Mouse (Mus musculus) CH12.LX (cell line): ENCODE results near the gene Smtnl2. TPM values are rescaled to one million over a fixed set of nuclear protein-coding genes. Genes with fewer than 3 reads are reported as not detected.
A peak's percentile ranks its signal among the peaks of the same experiment; 100 is the strongest.

Experiments used
- DNase-seq: peaks from one replicate; pipeline ENCODE4 v3.0.0-alpha.2; 2013; ENCODE audit errors: extremely low read depth
- H3K27ac ChIP-seq: 2 replicates; pipeline ENCODE4 v1.5.1; 2012; ENCODE audit warnings: low read depth, mild to moderate bottlenecking, control low read depth, moderate library complexity; ENCODE audit not compliant: insufficient read depth
- H3K27me3 ChIP-seq: replicated peaks from 2 replicates; pipeline ENCODE3; 2012; ENCODE audit warnings: inconsistent platforms
- H3K36me3 ChIP-seq, 2 experiments: replicated peaks in 1 of 2; 2 replicates each; pipeline versions ENCODE3 to v1.6.1; 2012; ENCODE audit warnings: inconsistent platforms in 1 of 2, low read length in 1 of 2, mild to moderate bottlenecking in 1 of 2, mixed read lengths in 1 of 2, moderate library complexity in 1 of 2; ENCODE audit not compliant: control insufficient read depth in 1 of 2, insufficient read depth in 1 of 2
- H3K4me1 ChIP-seq, 2 experiments: 2 replicates each; pipeline ENCODE4 v1.6.1; 2012; ENCODE audit warnings: inconsistent platforms in 1 of 2, moderate library complexity in 1 of 2; ENCODE audit not compliant: insufficient read depth in 2 of 2, control insufficient read depth in 1 of 2
- H3K4me2 ChIP-seq: 2 replicates; pipeline ENCODE4 v1.6.1; 2012; ENCODE audit warnings: low read depth, mild to moderate bottlenecking, control low read depth; ENCODE audit not compliant: poor library complexity, insufficient read depth, severe bottlenecking
- H3K4me3 ChIP-seq, 3 experiments: fragments of 150-350 bp in 1 of 3; sonication (generic) in 1 of 3; replicated peaks in 1 of 3; 2 replicates each; pipeline versions ENCODE3 to v1.5.1; 2011 to 2012; ENCODE audit warnings: low read depth in 2 of 3, low read length in 2 of 3, mild to moderate bottlenecking in 2 of 3, moderate library complexity in 2 of 3, control low read depth in 1 of 3, improper control_type of control experiment in 1 of 3, inconsistent platforms in 1 of 3, mixed read lengths in 1 of 3; ENCODE audit not compliant: poor library complexity in 1 of 3
- H3K79me2 ChIP-seq: replicated peaks from 2 replicates; pipeline ENCODE4 v1.6.1; 2012; ENCODE audit warnings: mild to moderate bottlenecking, moderate library complexity; ENCODE audit not compliant: control insufficient read depth, poor library complexity, insufficient read depth, severe bottlenecking; ENCODE audit errors: extremely low read depth
- H3K9ac ChIP-seq: 2 replicates; pipeline ENCODE4 v1.6.1; 2012; ENCODE audit warnings: low read depth, mild to moderate bottlenecking, control low read depth, moderate library complexity; ENCODE audit not compliant: insufficient read depth
- H3K9me3 ChIP-seq: replicated peaks from 2 replicates; pipeline ENCODE3; 2012; ENCODE audit warnings: low read length, inconsistent platforms, mixed read lengths
- CHD2 ChIP-seq: IDR thresholded peaks from 2 replicates; pipeline ENCODE4 v1.6.1; 2011; ENCODE audit warnings: low read length, improper control_type of control experiment
- CTCF ChIP-seq, 2 experiments: IDR thresholded peaks in 1 of 2; conservative IDR thresholded peaks in 1 of 2; 2 replicates each; pipeline ENCODE4 v1.5.1; 2011 to 2012; ENCODE audit warnings: low read depth in 2 of 2, low read length in 2 of 2, improper control_type of control experiment in 1 of 2, inconsistent platforms in 1 of 2, mild to moderate bottlenecking in 1 of 2, moderate library complexity in 1 of 2
- E2F4 ChIP-seq: IDR thresholded peaks from 2 replicates; pipeline ENCODE4 v1.6.1; 2011; ENCODE audit warnings: low read depth, low read length, improper control_type of control experiment; ENCODE audit not compliant: insufficient replicate concordance
- ETS1 ChIP-seq: conservative IDR thresholded peaks from 2 replicates; pipeline ENCODE4 v1.6.1; 2012; ENCODE audit warnings: low read depth, mild to moderate bottlenecking, inconsistent platforms, low read length, improper control_type of control experiment, moderate library complexity
- JUND ChIP-seq: conservative IDR thresholded peaks from 2 replicates; pipeline ENCODE4 v1.6.1; 2011; ENCODE audit warnings: low read depth, low read length, improper control_type of control experiment
- KAT2A ChIP-seq: IDR thresholded peaks from 2 replicates; pipeline ENCODE4 v1.6.1; 2012; ENCODE audit warnings: low read length, improper control_type of control experiment, inconsistent platforms; ENCODE audit not compliant: insufficient replicate concordance
- MAFK ChIP-seq: IDR thresholded peaks from 2 replicates; pipeline ENCODE4 v1.6.1; 2011; ENCODE audit warnings: low read length, improper control_type of control experiment; ENCODE audit not compliant: insufficient replicate concordance
- MEF2A ChIP-seq: IDR thresholded peaks from 2 replicates; pipeline ENCODE4 v1.6.1; 2014; ENCODE audit warnings: low read depth, mild to moderate bottlenecking, inconsistent platforms, low read length, improper control_type of control experiment, borderline replicate concordance
- MYC ChIP-seq: IDR thresholded peaks from 2 replicates; pipeline ENCODE4 v1.6.1; 2011; ENCODE audit warnings: low read depth, mild to moderate bottlenecking, improper control_type of control experiment, low read length
- NELFE ChIP-seq: IDR thresholded peaks from 2 replicates; pipeline ENCODE4 v1.6.1; 2011; ENCODE audit warnings: low read depth, low read length, improper control_type of control experiment
- RAD21 ChIP-seq: IDR thresholded peaks from 2 replicates; pipeline ENCODE4 v1.6.1; 2011; ENCODE audit warnings: low read depth, mild to moderate bottlenecking, low read length, improper control_type of control experiment, moderate library complexity
- SIN3A ChIP-seq: IDR thresholded peaks from 2 replicates; pipeline ENCODE4 v1.6.1; 2012; ENCODE audit warnings: low read length, improper control_type of control experiment, inconsistent platforms
- SMC3 ChIP-seq: IDR thresholded peaks from 2 replicates; pipeline ENCODE4 v1.6.1; 2011; ENCODE audit warnings: low read depth, low read length, improper control_type of control experiment
- USF2 ChIP-seq: conservative IDR thresholded peaks from 2 replicates; pipeline ENCODE4 v1.6.1; 2011; ENCODE audit warnings: low read depth, low read length, improper control_type of control experiment
- ZMIZ1 ChIP-seq: IDR thresholded peaks from 2 replicates; pipeline ENCODE4 v1.6.1; 2012; ENCODE audit warnings: low read depth, mild to moderate bottlenecking, inconsistent platforms, low read length, improper control_type of control experiment
- ZNF384 ChIP-seq: IDR thresholded peaks from 2 replicates; pipeline ENCODE4 v1.6.1; 2012; ENCODE audit warnings: low read depth, low read length, improper control_type of control experiment, inconsistent platforms
- dilution Hi-C: fragments of 300-500 bp; cut with MboI; formaldehyde crosslinking; loops from 2 replicates; pipeline ENCODE4 v1.14.3; 2020; ENCODE audit warnings: low sequenced_read_pairs; ENCODE audit not compliant: extremely low pct_unique_long_range_greater_than_20kb, extremely low pct_ligation_motif_present
- in situ Hi-C: fragments of 300-500 bp; cut with MboI; formaldehyde crosslinking; loops from 3 replicates; pipeline ENCODE4 v1.14.3; 2019; ENCODE audit warnings: low sequenced_read_pairs, low pct_ligation_motif_present, low pct_unique_long_range_greater_than_20kb, mixed read lengths
- polyA plus RNA-seq: library from polyadenylated mRNA; unstranded; fragments of >175 nt; gene quantifications from 2 replicates; pipeline ENCODE4 v1.2.1, GENCODE M21; 2012; ENCODE audit warnings: low read depth; ENCODE audit not compliant: insufficient read length
- total RNA-seq, 2 experiments: library from RNA; depleted of rRNA; stranded (reverse); fragments of 300-350 nt in 1 of 2; fragments of >200 nt in 1 of 2; gene quantifications; 2 replicates each; pipeline ENCODE4 v1.2.3; 2012 to 2014

The Smtnl2 gene
- total and polyA plus RNA-seq, 3 experiments = 0.47 TPM; not detected in 1

- H3K4me1 ChIP-seq = peaks cover 1 to 4% of the 10 kb centered on the region in 2 experiments; a peak in 2 of 4 replicates
- TF ChIP-seq CTCF (conservative IDR thresholded peaks at IDR 0.05 in 1 of 2, IDR thresholded peaks at IDR 0.05 in 1 of 2; ENCODE audit: low read depth in 2 of 2, low read length in 2 of 2) = peak; percentile 86 to 94
- peak; percentile 97 for TF ChIP-seq SMC3
- TF ChIP-seq RAD21 = peak; percentile 77
- peak; percentile 5; the same call in 1 of the 2 replicates for TF ChIP-seq NELFE
- no peak for TF ChIP-seq KAT2A
- no peak for TF ChIP-seq ETS1
- TF ChIP-seq, all 38 proteins: peak for 4
- dilution Hi-C loops = no loop called here
- H3K9me3 ChIP-seq = no peaks in the 10 kb centered on the region
- H3K4me2 ChIP-seq = peak overlapping the region; percentile 65
- DNase-seq = peak; percentile 71
- H3K79me2 ChIP-seq = no peaks in the 10 kb centered on the region
- no peaks in the 10 kb centered on the region for H3K36me3 ChIP-seq
- no peak overlapping the region for H3K4me3 ChIP-seq
- in situ Hi-C loops = loop anchor here (5.0 kb wide), 1 partner anchor 187 kb away; no protein-coding TSS in a partner anchor
- H3K9ac ChIP-seq = no peak overlapping the region
- peaks cover 41% of the 10 kb centered on the region for H3K27me3 ChIP-seq
- H3K27ac ChIP-seq = no peak overlapping the region
These were observed 56.4 kb downstream of the Smtnl2 start for GRCm38 (mm10) chr11:72354971-72355728.

- Histone ChIP-seq H3K4me2 (no peak overlapping the region), H3K79me2 (no peaks in the 10 kb centered on the region), H3K27ac (no peak overlapping the region), H3K4me3 (no peak overlapping the region), H3K36me3 (no peaks in the 10 kb centered on the region), H3K27me3 (peaks cover 26% of the 10 kb centered on the region), H3K9me3 (no peaks in the 10 kb centered on the region), H3K9ac (no peak overlapping the region), H3K4me1 (peaks cover 3 to 4% of the 10 kb centered on the region in 2 experiments; a peak in 2 of 4 replicates)
- DNase-seq = no peak
- in situ Hi-C loops (loop anchor here (5.0 kb wide), 1 partner anchor 189 kb away; no protein-coding TSS in a partner anchor), dilution Hi-C loops (no loop called here)
- TF ChIP-seq MEF2A (no peak), MYC (no peak), ZNF384 (no peak), SIN3A (no peak), E2F4 (no peak), MAFK (no peak), USF2 (no peak), ZMIZ1 (no peak), CHD2 (no peak), JUND (no peak)
These were observed 58.3 kb downstream of the Smtnl2 start for GRCm38 (mm10) chr11:72353186-72353585.
